Mouse (Mus musculus) kidney, adult 2 months (tissue): ENCODE data around the gene Dbp.

Experiments used
- CTCF ChIP-seq: fragments of 200-500 bp; conservative IDR thresholded peaks from 2 replicates; pipeline ENCODE4 v1.5.1; 2011; ENCODE audit warnings: low read depth, mild to moderate bottlenecking, control low read depth, low read length, moderate library complexity, mixed read lengths; ENCODE audit not compliant: insufficient read depth, insufficient read length
- POLR2A ChIP-seq: fragments of 200-500 bp; IDR thresholded peaks from one replicate; pipeline ENCODE4 v1.6.1; 2011; ENCODE audit warnings: low read depth, low read length, control low read depth

DNA sequence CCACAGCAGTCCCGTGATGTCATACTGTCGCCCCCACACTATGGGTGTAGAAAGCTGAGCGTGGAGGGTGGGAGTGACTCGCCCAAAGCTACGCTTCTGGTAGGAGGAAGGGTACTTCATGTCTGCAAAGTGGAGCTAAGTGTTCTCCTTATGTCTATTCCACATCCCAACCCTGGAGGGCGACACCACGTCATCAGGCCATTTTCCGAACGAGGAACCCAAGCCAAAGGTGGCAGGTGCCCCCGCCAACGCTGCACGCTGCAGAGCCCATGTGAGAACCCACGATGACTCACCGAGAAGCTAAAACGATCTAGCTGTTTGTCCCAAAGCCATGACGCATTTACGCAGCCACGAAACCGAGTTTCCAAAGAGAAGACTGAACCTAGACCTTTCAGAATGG lies 37.5 kb downstream of the Dbp start:
- TF ChIP-seq CTCF = peak; percentile 44
- no peak for TF ChIP-seq POLR2A
